Mouse (Mus musculus) heart, adult 9 months (tissue): Measurements from ENCODE around the gene Kcnv2.
A peak's percentile ranks its signal among the peaks of the same experiment; 100 is the strongest.

Experiments used
- DNase-seq, 2 experiments: peaks; one replicate each; pipeline ENCODE4 v3.0.0; 2022; ENCODE audit warnings: low spot score in 2 of 2

The Kcnv2 gene

GRCm38 (mm10) chr19:27364521-27364931 is 42.1 kb downstream of the Kcnv2 start:
- peak; percentile 56 to 76 for DNase-seq

GRCm38 (mm10) chr19:27366113-27366746 is 43.8 kb downstream of the Kcnv2 start:
- DNase-seq, result no peak

- DNase-seq, result no peak
Measured at GRCm38 (mm10) chr19:27369461-27370135, 47.2 kb downstream of the Kcnv2 start.

- DNase-seq, result no peak
Measured at GRCm38 (mm10) chr19:27370174-27370573, 47.8 kb downstream of the Kcnv2 start.

GRCm38 (mm10) chr19:27370784-27371183 is 48.4 kb downstream of the Kcnv2 start:
- DNase-seq, result no peak

- DNase-seq, result no peak
Measured at GRCm38 (mm10) chr19:27379712-27380401, 57.5 kb downstream of the Kcnv2 start.

DNA sequence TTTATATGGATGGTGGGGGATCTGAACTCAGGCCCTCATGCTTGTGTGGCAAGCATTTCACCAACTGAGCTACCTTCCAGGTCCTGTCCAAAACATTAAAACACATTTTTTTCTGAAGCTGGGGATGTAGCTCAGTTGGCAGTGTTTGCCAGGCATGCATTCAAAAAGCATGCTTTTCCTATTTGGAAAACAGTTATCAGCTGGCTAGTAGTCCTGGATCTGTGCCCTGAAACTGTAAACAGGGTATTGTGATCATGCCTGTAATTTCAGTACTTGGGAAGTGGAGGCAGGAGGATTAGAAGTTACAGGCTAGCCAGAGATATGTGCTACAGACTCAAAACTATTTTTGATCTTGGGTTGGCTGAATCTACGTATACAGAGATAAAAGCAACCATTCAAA is 59.7 kb downstream of the Kcnv2 start:
- no peak for DNase-seq

DNA sequence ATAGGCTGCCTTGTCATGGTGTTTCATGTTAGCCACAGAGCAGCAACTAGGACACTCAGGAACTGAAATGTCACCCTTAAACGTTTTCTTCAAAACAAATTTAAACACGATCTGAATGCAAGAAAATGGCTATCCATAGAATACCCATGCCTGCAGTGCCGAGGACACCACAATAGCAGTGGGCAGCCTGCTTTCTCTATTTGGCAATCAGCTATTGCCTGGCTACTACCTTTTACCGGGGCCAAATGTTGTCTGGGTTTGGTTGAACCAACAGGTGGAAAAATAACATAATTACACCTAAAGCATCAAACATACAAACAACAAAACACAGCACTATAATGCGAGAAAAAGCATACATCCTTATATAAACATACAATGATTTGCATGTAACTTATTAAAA is 60.9 kb downstream of the Kcnv2 start:
- DNase-seq, result no peak

DNA sequence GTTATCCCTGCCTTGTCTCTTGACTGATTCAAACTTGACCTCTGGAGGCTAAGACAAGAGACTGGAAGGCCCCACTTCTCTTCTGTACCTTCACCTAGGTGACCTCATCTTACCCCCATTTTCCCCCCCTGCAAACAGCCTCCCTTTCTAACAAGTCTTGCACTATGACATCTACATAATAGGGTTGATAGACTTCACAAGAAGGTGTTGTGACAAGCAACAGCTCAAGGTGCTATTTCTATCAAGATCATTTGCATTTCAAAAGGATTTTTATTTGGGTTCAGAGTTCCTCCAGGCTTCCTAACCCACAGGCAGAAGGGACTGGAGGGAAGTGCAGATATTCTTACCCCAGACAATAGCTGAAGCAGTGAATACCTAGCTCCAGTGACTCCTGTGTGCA is 62.9 kb downstream of the Kcnv2 start:
- no peak for DNase-seq
